Mouse (Mus musculus): ENCODE data around the gene Gm826. TPM values are rescaled to one million over a fixed set of nuclear protein-coding genes. Genes with fewer than 3 reads are reported as not detected.

The Gm826 gene
- not detected for polyA plus RNA-seq (2015; fragmentation: Illumina TruSeq; extraction: RNeasy Lipid Tissue Mini Kit (QIAGEN cat#74804); ENCODE audit: insufficient read depth, low read depth, low replicate concordance)

GRCm38 (mm10) chr2:160334111-160334661 lies at the start of gene Gm826:
Gm826 (minus strand) TSS chr2:160334162.

GRCm38 (mm10) chr2:160366980-160367338 lies 33.0 kb upstream of the Gm826 start, which contains the start of gene Mafb:
Mafb (minus strand) TSS chr2:160367065.

Other genes with a start within 250 kb of the Gm826 start
- gene Mafb, start 32.9 kb upstream of the Gm826 start, polyA plus RNA-seq (2015; fragmentation: Illumina TruSeq; extraction: RNeasy Lipid Tissue Mini Kit (QIAGEN cat#74804); ENCODE audit: insufficient read depth, low read depth, low replicate concordance) = 3.7 TPM